Mouse (Mus musculus) heart, embryonic 16.5 days (tissue): ENCODE measurements around the gene Adamtsl4. TPM values are rescaled to one million over a fixed set of nuclear protein-coding genes. Genes with fewer than 3 reads are reported as not detected.
A peak's percentile ranks its signal among the peaks of the same experiment; 100 is the strongest.
"Not testable (repeated sequence)": the region's sequence is repeated elsewhere in the genome, so short reads cannot be mapped to it uniquely, and the experiment has no call there.

Source experiments
- ATAC-seq: fragments of 200-750 bp; cut with Nextera tagmentation; replicated peaks from 2 replicates; pipeline ENCODE4 v1.8.0; 2017; ENCODE audit warnings: moderate number of reproducible peaks; ENCODE audit not compliant: insufficient read depth, low FRiP score; ENCODE audit errors: extremely low read depth
- H3K27ac ChIP-seq: fragments of 300-500 bp; sonication (generic); 2 replicates; pipeline ENCODE4 v1.5.1; 2014; ENCODE audit warnings: mild to moderate bottlenecking, low read length, control low read depth, moderate library complexity
- H3K27me3 ChIP-seq: fragments of 300-500 bp; sonication (generic); 2 replicates; pipeline ENCODE4 v1.6.1; 2014; ENCODE audit warnings: low read length, mixed read lengths; ENCODE audit not compliant: control insufficient read depth, insufficient read depth
- H3K36me3 ChIP-seq: fragments of 300-500 bp; sonication (generic); 2 replicates; pipeline ENCODE4 v1.6.1; 2014; ENCODE audit not compliant: control insufficient read depth, insufficient read depth
- H3K4me1 ChIP-seq: fragments of 300-500 bp; sonication (generic); 2 replicates; pipeline ENCODE4 v1.6.1; 2014; ENCODE audit warnings: low read length, mixed read lengths; ENCODE audit not compliant: control insufficient read depth, insufficient read depth
- H3K4me2 ChIP-seq: fragments of 300-500 bp; sonication (generic); 2 replicates; pipeline ENCODE4 v1.6.1; 2014; ENCODE audit warnings: low read depth, mild to moderate bottlenecking, control low read depth, low read length
- H3K4me3 ChIP-seq: fragments of 300-500 bp; sonication (generic); 2 replicates; pipeline ENCODE4 v1.5.1; 2014; ENCODE audit warnings: mild to moderate bottlenecking, control low read depth, low read length
- H3K9ac ChIP-seq: fragments of 300-500 bp; sonication (generic); 2 replicates; pipeline ENCODE4 v1.6.1; 2014; ENCODE audit warnings: low read length, control low read depth
- H3K9me3 ChIP-seq: fragments of 300-500 bp; sonication (generic); replicated peaks from 2 replicates; pipeline ENCODE4 v1.6.1; 2016; ENCODE audit warnings: low read length; ENCODE audit not compliant: control insufficient read depth
- WGBS: fragments of 180-500 bp; shearing (Covaris S2); extraction: QIAGEN DNeasy Blood & Tissue Kit; methylation state at CpG from one replicate; pipeline ENCODE4 v1.1.7; 2014; 5-methylcytosine and 5-hydroxymethylcytosine counted together
- polyA plus RNA-seq: library from polyadenylated mRNA; unstranded; fragments of >200 nt; fragmentation: Nextera tagmentation; extraction: Ambion mirVana; gene quantifications from 2 replicates; pipeline ENCODE4 v1.2.1, GENCODE M21; 2015

Adamtsl4 gene
- polyA plus RNA-seq, 1 experiment from 2014 or later, result 13.7 TPM

DNA sequence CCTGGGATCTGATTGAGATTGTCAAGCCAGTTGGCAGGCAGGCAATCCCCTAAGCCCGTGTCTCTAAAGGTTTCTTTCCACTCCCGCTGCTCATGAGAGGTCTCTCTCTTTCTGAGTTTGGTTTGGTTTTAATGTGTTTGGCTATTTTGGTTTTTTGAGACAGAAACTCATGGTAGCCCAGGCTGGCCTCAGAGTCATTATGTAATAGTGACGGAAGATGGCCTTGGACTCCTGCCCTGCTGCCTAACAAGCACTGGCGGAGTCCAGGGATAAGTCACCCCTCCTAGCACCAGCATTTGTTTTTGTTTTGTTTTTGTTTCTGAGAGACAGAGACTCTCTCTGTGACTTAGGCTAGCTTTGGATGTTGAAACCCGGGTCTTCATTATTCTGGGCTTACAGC is 32.3 kb downstream of the Adamtsl4 start:
- Histone ChIP-seq H3K36me3 (0 out of 2 replicates have a peak, but pooled peaks cover 3% of the 10 kb centered on the region), H3K27ac (no peak overlapping the region), H3K4me3 (no peak overlapping the region), H3K9ac (no peak overlapping the region), H3K9me3 (no peaks in the 10 kb centered on the region), H3K4me1 (peaks cover 19% of the 10 kb centered on the region), H3K27me3 (no peaks in the 10 kb centered on the region), H3K4me2 (no peak overlapping the region)
- no peak for ATAC-seq
- 81% methylated on average over 5 of the region's 5 CpGs for WGBS

DNA sequence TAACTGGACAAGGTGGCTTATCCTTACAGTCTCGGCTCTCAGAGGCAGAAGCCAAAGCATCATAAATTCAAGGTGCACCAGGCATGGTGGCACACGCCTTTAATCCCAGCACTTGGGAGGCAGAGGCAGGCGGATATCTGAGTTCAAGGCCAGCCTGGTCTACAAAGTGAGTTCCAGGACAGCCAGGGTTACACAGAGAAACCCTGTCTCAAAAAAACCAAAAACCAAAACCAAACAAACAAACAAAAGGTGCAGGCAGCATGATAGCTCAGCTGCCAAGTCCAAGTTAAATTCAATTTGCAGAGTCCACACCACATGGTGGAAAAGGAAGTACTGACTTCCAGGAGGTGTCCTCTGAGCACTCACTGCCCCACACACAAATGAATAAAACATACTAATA is 33.3 kb downstream of the Adamtsl4 start:
- peaks cover 21% of the 10 kb centered on the region for H3K4me1 ChIP-seq
- not testable (repeated sequence) for H3K36me3 ChIP-seq, H3K9ac ChIP-seq, H3K27me3 ChIP-seq, H3K9me3 ChIP-seq, H3K27ac ChIP-seq, ATAC-seq, H3K4me3 ChIP-seq, H3K4me2 ChIP-seq
- 84% methylated on average over 3 of the region's 3 CpGs for WGBS

- Histone ChIP-seq H3K4me1 (peaks cover 21% of the 10 kb centered on the region), H3K4me3 (no peak overlapping the region), H3K27me3 (no peaks in the 10 kb centered on the region), H3K36me3 (no peaks in the 10 kb centered on the region), H3K4me2 (peak overlapping the region; percentile 19; the same call in 1 of the 2 replicates), H3K9ac (0 out of 2 replicates have a peak overlapping the region, but pooled peaks have one; percentile 31), H3K27ac (peak overlapping the region; percentile 62), H3K9me3 (no peaks in the 10 kb centered on the region)
- WGBS, result 22% methylated on average over 11 of the region's 11 CpGs
- no peak for ATAC-seq
Observed at GRCm38 (mm10) chr3:95653473-95654034, 34.2 kb downstream of the Adamtsl4 start.

GRCm38 (mm10) chr3:95652871-95653270 is 34.8 kb downstream of the Adamtsl4 start:
- no peak overlapping the region for H3K9ac ChIP-seq
- H3K9me3 ChIP-seq, result no peaks in the 10 kb centered on the region
- H3K4me1 ChIP-seq, result peaks cover 21% of the 10 kb centered on the region
- H3K4me2 ChIP-seq, result no peak overlapping the region
- 37% methylated on average over 6 of the region's 6 CpGs for WGBS
- no peak overlapping the region for H3K27ac ChIP-seq
- no peaks in the 10 kb centered on the region for H3K27me3 ChIP-seq
- H3K36me3 ChIP-seq, result no peaks in the 10 kb centered on the region
- ATAC-seq, result no peak
- no peak overlapping the region for H3K4me3 ChIP-seq

DNA sequence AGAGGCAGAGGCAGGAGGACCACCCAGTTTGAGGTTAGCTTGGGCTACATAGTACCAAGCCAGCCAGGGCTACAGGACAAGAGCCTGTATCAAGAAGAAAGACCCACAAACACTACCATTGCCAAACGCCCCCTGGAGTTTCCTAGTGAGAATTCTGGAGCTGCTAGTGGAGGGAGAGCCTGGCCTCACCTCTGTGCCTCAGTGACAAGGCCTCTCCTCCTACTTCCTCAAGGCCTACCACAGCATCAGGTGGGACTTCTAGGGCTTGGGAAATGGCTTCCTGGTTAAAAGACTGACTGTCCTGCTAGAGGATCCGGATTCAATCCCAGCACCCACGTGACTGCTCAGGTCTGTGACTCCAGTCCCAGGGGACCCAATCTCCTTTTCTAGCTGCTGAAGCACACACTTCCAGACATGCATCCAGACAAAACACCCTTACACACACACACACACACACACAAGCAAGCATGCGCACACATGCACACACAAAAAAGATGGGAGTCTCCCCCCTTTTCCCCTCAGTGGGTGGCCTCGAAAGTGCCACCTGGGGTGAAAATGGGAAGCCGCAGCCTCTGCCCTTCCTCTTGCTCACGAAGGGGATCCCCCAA is 35.4 kb downstream of the Adamtsl4 start:
- Histone ChIP-seq H3K36me3 (no peaks in the 10 kb centered on the region), H3K27me3 (no peaks in the 10 kb centered on the region), H3K4me3 (no peak overlapping the region), H3K9me3 (no peaks in the 10 kb centered on the region), H3K27ac (no peak overlapping the region), H3K9ac (no peak overlapping the region), H3K4me2 (no peak overlapping the region), H3K4me1 (peaks cover 19% of the 10 kb centered on the region)
- 71% methylated on average over 7 of the region's 7 CpGs for WGBS
- no peak for ATAC-seq

DNA sequence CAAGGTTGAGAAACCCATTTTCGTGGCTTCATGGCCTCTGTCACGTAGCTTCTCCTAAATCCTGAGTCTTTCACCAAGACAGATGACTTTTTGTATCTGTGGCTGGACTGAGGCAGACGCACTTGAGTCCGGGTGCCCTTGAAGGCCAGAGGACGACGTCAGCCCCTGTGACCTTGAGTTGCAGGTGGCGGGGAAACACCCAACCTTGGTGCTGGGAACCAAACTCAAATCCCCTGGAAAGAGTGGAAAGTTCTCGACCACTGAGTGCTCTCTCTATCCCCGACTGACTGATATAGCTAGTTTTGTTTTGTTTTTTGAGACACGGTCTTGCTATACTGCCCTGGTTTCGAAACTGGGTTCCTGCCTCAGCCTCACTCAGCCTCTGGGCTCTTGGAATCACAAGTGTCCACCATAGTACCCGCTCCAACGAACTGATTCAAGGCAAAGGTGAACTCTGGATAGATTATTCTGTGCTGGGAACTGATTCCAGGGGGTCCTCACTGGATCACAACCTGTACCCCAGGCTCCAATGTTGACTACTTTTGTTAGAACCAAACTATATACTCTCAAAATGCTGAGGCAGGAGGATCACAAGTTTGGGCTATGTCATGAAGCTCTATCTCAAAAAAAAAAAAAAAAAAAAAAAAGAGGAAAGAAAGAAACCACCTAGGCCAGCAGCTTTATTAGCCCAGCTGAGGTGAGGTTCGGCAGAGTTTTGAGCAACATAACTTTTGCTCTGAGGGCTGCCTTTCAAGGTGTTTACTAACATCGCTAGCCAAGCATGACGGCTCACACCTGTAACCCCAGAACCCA is 36.1 kb downstream of the Adamtsl4 start:
- ATAC-seq, result no peak
- Histone ChIP-seq H3K4me1 (peaks cover 19% of the 10 kb centered on the region), H3K36me3 (no peaks in the 10 kb centered on the region), H3K4me2 (no peak overlapping the region), H3K27me3 (no peaks in the 10 kb centered on the region), H3K9me3 (no peaks in the 10 kb centered on the region), H3K9ac (no peak overlapping the region), H3K4me3 (no peak overlapping the region), H3K27ac (peak overlapping the region; percentile 75)
- 86% methylated on average over 16 of the region's 16 CpGs for WGBS

DNA sequence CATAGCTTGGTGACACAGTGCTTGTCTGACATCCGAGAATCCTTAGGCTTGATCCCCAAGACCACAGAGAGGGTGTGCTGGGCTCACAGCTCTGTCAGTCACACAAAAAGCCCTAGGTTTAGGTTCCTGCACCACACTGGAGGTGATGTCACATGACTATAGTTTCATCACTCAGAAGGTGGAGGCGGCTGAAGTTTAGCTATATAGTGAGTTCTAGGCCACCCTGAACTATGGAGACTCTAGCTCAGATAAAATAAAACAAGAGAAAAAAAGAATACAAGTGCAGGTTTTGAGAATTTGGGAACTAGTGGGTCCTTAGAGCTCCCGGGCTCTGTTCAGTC is 36.7 kb downstream of the Adamtsl4 start:
- Histone ChIP-seq H3K4me1 (peaks cover 19% of the 10 kb centered on the region), H3K4me2 (no peak overlapping the region), H3K36me3 (no peaks in the 10 kb centered on the region), H3K27ac (peak overlapping the region; percentile 75), H3K4me3 (no peak overlapping the region), H3K9me3 (no peaks in the 10 kb centered on the region), H3K9ac (no peak overlapping the region), H3K27me3 (no peaks in the 10 kb centered on the region)
- no peak for ATAC-seq
- WGBS, result 70% methylated on average over 3 of the region's 3 CpGs

GRCm38 (mm10) chr3:95650276-95651032 is 37.3 kb downstream of the Adamtsl4 start:
- H3K27ac ChIP-seq, result peak overlapping the region; percentile 75
- no peak overlapping the region for H3K4me2 ChIP-seq
- WGBS, result 49% methylated on average over 6 of the region's 6 CpGs
- ATAC-seq, result peak; percentile 46
- H3K4me3 ChIP-seq, result no peak overlapping the region
- peaks cover 19% of the 10 kb centered on the region for H3K4me1 ChIP-seq
- no peak overlapping the region for H3K9ac ChIP-seq
- H3K36me3 ChIP-seq, result no peaks in the 10 kb centered on the region
- H3K9me3 ChIP-seq, result no peaks in the 10 kb centered on the region
- H3K27me3 ChIP-seq, result no peaks in the 10 kb centered on the region
